Mouse (Mus musculus): ENCODE results near the gene Def6. TPM values are rescaled to one million over a fixed set of nuclear protein-coding genes. Genes with fewer than 3 reads are reported as not detected.
"Not testable (repeated sequence)": the region's sequence is repeated elsewhere in the genome, so short reads cannot be mapped to it uniquely, and the experiment has no call there.

The Def6 gene
- total RNA-seq, 2 experiments from 2014 or later: 4.7 to 7.1 TPM

DNA sequence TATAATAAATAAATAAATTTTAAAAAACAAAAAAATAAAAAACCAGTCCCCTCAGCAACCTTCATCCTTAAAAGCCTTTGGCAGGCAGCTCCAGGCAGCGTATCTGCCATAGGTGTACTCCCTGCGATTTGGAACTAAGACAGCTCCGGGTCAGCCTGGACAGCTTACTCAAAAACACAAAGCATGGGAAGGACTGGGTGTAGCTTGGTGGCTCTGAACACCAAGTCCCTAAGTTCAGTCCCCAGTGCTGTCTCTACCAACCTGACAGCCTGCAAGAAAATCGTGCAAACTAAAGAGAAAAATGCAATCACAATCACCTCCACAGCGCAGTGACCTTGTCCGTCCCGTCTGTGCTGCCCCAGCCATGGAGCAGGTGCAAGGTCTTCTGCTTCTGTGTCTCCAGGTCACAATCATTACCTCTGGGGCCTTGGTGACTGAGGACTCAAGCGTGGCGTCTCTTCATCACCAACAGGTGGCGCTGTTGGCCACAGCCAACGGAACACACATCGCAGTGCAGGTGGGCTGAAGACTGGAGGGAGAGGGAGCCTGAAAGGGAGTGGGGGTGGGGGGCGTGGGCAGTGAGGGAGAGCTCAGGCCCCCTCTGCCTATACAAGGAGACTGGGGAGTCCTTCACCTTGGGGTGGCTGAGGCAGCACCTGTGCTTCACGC is 3.4 kb upstream of the Def6 start:
- intact Hi-C loops (cut with DNase I): no loop called here

DNA sequence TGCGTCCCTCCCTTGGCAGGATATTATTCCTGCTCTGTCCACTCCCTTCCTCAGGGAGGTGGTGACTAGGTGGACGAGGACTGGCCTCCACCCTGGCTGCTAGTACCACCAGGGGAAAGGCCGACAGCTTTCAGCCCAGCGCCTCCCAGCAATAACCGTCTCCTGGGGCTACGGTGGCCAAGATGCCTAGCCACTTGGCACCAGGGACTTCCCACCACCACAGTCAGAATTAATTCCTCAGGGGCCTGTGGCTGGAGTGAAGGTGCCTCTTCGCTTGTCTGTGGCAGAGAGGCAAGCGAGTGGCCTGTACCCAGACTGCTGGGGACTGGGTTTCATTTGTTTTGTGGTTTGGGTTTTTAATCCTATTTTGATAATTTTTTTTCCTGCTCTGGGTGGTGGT is 2.1 kb upstream of the Def6 start:
- no peak for DNase-seq
- intact Hi-C loops (cut with DNase I): loop anchor here (5.0 kb wide), 3 partner anchors 102 to 327 kb away; partner anchors contain the start of genes Armc12 and Tulp1

More for the DNA sequence above, 3.4 kb upstream of the Def6 start:
- DNase-seq: peak; percentile 60 to 75

GRCm38 (mm10) chr17:28207092-28207491 is 486 bp upstream of the Def6 start:
- intact Hi-C loops (cut with DNase I): loop anchor here (5.0 kb wide), 3 partner anchors 100 to 325 kb away; partner anchors contain the start of genes Armc12 and Tulp1
- no peak for DNase-seq

DNA sequence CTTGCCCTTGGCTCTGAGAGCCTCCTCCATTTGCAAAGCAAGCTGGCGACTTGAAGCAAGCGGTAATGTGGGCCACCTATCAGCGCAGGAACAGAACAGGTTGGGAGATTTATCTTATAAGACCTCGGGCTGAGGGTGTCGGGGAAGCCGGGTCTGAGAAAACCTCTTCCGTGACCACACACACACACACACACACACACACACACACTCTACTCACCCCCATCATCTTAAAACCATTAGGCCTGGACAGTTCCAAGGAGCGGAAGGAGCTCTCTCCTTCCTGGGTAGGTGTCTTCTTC is 685 bp downstream of the Def6 start:
- intact Hi-C loops (cut with DNase I): loop anchor here (2.0 to 5.0 kb wide), 4 partner anchors 15 to 324 kb away; partner anchors contain the start of genes Armc12 and Tulp1
- no peak for DNase-seq

DNA sequence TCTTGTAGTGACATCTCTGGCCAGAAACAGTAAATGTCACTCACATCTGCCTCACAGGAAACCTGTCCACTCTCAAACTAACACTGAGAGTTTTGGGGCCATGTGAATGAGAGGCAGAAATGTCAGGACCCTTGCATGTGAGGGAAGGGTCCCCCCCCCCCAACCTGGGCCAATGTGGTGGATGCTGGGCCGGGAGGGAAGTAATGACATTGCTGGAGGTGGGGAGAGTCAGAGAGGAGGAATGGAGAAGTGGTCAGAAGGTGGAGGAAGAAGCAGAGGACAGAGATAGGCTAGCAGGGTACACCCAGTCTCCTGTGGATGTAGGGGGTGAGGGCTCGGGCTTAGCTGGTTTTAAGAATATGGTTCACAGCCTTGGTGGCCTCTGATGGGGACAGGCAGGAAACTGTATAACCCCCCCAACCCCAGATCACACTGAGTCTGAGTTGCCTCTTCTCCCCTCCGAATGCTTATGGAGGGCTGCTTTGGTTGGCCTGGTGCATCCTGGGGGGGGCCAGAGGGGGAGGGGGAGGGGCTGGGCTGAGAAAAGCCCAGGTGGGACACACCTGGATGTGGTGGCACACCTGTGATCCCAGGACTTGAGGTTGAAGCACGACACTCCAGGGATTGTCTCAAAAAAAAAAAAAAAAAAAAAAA is 2.0 kb downstream of the Def6 start:
- DNase-seq: no peak
- intact Hi-C loops (cut with DNase I): loop anchor here (2.0 to 5.0 kb wide), 4 partner anchors 13 to 323 kb away; partner anchors contain the start of genes Armc12 and Tulp1

- intact Hi-C loops (cut with DNase I): no loop called here
- DNase-seq: no peak
These were observed 4.4 kb downstream of the Def6 start for GRCm38 (mm10) chr17:28211921-28212341.

- intact Hi-C loops (cut with DNase I): no loop called here
- no peak for DNase-seq
These were observed 4.8 kb downstream of the Def6 start for GRCm38 (mm10) chr17:28212391-28212790.

- intact Hi-C loops (cut with DNase I): no loop called here
- DNase-seq: no peak
These were observed 5.7 kb downstream of the Def6 start for GRCm38 (mm10) chr17:28213236-28213635.

- no peak for DNase-seq
- intact Hi-C loops (cut with DNase I): no loop called here
These were observed 9.2 kb downstream of the Def6 start for GRCm38 (mm10) chr17:28216791-28217190.

DNA sequence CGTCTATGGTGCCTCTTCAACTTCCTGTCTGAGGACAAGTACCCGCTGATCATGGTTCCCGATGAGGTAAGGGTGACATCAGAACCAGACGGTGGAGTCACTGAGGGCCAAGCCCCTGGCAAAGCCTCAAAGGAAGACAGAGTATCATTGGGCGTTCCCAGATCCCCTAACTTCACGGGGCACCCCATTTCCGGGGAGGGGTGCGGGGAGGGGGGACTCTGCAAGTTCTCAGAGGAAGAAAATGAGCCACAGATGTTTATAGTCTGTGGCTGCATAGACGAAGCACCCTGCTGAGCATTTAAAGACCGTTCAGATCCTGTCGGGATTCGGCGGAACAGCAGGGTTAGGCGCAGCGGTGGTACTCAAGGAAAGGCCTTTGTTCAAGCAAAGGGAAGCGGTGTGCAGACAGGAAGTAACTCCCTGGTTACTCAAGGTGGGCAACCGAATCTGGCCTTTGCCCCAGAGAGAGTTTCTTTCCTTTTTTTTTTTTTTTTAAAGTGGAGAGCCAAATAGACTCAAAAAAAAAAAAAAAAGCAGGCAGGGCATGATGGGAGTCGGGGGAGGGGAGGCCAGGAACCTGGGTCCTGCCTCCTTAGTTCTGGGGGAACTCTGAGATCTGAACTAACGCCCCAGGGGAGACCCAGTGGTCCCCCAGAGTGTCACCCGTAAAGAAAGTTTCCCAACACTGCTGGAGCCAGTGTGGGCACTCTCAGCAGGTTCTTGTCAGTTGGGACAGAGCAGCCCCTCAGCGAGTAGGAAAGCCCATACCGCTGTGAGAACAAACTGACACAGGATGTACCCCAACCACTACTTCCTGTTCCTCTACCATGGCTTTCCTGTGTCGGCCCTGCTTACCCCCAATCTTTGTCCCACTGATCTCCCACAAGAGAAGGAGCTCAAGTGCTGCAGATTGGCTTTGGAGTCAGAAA is 10.4 kb downstream of the Def6 start:
- intact Hi-C loops (cut with DNase I): no loop called here
- peak in 1 of 2 experiments; percentile 32 for DNase-seq

- intact Hi-C loops (cut with DNase I): loop anchor here (2.0 kb wide), 1 partner anchor 14 kb away; no protein-coding TSS in a partner anchor
- not testable (repeated sequence) for DNase-seq
These were observed 14.9 kb downstream of the Def6 start for GRCm38 (mm10) chr17:28222463-28222862.

DNA sequence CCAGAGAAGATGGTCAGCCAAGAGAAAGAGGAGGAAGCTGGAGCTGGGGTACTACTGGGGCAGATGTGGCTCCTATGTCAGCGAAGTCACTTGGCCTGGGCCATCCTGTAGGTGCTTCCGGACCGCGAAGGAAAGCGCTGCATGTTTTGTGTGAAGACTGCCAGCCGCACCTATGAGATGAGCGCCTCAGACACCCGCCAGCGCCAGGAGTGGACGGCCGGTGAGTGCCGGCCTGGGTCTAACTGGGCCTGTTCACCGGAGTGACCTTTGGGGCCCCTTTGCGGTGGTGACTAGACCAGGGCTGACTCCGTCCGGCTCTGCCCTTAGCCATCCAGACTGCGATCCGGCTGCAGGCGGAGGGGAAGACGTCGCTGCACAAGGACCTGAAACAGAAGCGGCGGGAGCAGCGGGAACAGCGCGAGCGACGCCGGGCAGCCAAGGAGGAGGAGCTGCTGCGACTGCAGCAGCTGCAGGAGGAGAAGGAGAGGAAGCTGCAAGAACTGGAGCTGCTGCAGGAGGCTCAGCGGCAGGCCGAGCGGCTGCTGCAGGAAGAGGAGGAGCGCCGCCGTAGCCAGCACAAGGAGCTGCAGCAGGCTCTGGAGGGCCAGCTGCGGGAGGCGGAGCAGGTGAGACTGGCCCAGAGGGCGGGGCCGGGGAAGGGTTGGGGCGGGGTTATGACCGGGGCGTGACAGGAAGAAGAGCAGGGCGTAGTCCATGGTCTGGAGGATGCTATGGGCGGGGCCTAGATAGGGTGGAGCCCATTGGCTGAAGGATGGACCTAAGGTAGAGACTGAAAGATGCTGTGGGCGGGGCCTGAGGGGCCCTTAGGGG is 16.2 kb downstream of the Def6 start:
- peak; percentile 88 to 90 for DNase-seq
- intact Hi-C loops (cut with DNase I): loop anchor here (2.0 kb wide), 1 partner anchor 15 kb away; no protein-coding TSS in a partner anchor

DNA sequence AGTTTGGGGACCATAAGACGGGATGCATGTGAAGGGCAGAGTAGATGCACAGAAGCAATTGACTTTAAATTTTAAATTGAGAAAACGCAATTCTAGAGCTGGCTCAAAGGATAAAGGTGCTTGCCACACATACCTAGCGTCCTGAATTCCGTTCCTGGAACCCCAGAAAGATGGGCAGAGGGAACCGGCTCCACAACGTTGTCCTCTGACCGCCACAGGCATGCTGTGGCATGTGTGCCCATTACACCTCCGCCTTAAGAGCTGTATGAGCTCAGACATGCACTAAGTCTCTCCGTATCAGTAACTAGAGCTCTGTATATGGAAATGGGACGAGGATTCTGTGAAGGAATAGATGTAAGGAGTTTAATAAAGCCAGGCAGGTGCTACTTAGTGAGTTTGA is 17.0 kb downstream of the Def6 start:
- intact Hi-C loops (cut with DNase I): loop anchor here (5.0 kb wide), 2 partner anchors 38 to 143 kb away; partner anchors contain the start of gene Tulp1
- no peak for DNase-seq

- DNase-seq: peak; percentile 93 to 95
- intact Hi-C loops (cut with DNase I): loop anchor here (1.0 to 5.0 kb wide), 3 partner anchors 36 to 141 kb away; partner anchors contain the start of gene Tulp1
These were observed 18.4 kb downstream of the Def6 start for GRCm38 (mm10) chr17:28226014-28226413.

DNA sequence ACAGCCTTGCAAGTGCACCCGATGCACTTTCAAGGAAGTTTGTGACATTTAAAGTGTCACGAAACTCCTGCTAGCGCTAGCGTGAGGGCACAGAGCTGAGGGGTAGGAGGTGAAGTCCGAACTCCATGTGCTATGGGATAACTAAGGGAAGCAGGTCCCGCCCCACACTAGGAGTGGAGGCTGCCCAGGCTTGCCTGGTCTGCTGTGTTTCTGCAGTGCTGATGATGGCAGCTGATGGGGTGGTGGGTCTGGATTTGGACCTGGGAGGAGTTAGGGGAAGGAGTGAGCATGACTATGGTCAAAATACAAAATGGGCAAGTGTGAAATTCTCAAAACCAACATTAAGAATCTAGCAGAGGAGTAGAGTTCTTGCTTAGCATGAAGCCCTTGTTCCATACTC is 22.9 kb downstream of the Def6 start:
- intact Hi-C loops (cut with DNase I): loop anchor here (1.0 to 5.0 kb wide), 2 partner anchors 42 to 78 kb away; no protein-coding TSS in a partner anchor

DNA sequence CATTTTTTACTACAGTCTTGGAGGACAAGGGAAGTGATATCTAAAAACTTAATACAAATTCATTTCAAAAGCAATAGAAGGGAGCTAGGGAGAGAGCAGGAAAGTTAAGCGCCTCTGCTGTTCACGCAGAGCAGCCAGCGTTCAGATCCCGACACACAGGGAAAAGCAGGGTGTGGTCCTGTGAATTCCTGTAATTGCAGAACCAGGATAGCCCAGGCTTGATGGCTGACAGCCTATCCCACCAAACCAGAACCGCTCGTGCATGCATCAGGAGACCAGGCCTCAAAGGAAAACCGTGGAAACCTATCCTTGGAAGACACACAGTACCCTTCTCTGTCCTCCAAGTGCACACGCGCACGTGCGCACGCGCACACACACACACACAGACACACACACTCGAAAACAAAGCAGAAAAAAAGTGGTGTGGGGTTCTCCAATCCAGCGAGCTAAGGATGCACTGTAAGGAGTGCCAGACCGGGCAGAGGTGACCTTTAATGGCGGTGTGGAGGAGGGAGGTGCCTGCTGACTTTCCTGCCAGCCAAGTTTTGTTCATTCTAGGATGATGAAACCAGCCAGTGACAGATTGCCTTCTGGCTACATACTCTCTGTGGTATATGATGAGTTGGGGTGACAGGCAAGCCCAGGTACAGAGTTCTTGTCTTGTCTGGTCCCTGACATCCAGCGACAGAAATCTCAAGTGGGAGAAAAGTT is 23.6 kb downstream of the Def6 start:
- intact Hi-C loops (cut with DNase I): loop anchor here (5.0 kb wide), 1 partner anchor 41 kb away; no protein-coding TSS in a partner anchor
- DNase-seq: no peak

More for the DNA sequence above, 22.9 kb downstream of the Def6 start:
- DNase-seq: no peak

GRCm38 (mm10) chr17:28232475-28233060 is 25.0 kb downstream of the Def6 start, which contains the start of gene Ppard:
TSS of gene Ppard (plus strand) at chr17:28232700.
- DNase-seq: peak; percentile 99
- intact Hi-C loops (cut with DNase I): loop anchor here (5.0 kb wide), 1 partner anchor 40 kb away; no protein-coding TSS in a partner anchor

- intact Hi-C loops (cut with DNase I): loop anchor here (5.0 kb wide), 1 partner anchor 39 kb away; no protein-coding TSS in a partner anchor
These were observed 25.6 kb downstream of the Def6 start for GRCm38 (mm10) chr17:28233091-28233731.

More at GRCm38 (mm10) chr17:28233091-28233731, 25.6 kb downstream of the Def6 start:
- DNase-seq: peak; percentile 52 to 59
